Mouse (Mus musculus) neural tube, embryonic 11.5 days (tissue): ENCODE data around the gene Hsd3b7. TPM values are rescaled to one million over a fixed set of nuclear protein-coding genes. Genes with fewer than 3 reads are reported as not detected.

ENCODE experiments used
- ATAC-seq: fragments of 200-750 bp; cut with Nextera tagmentation; 2 replicates; pipeline ENCODE4 v1.8.0; 2017; ENCODE audit warnings: moderate number of reproducible peaks, mild to moderate bottlenecking, moderate TSS enrichment, moderate library complexity; ENCODE audit not compliant: insufficient read depth, low FRiP score, low TSS enrichment
- DNase-seq: peaks from one replicate; pipeline ENCODE4 v3.0.0-alpha.2; 2015; ENCODE audit warnings: low spot score
- H3K27ac ChIP-seq: fragments of 300-500 bp; sonication (generic); 2 replicates; pipeline ENCODE4 v1.5.1; 2014; ENCODE audit warnings: low read depth, mild to moderate bottlenecking, low read length
- H3K27me3 ChIP-seq: fragments of 300-500 bp; sonication (generic); 2 replicates; pipeline ENCODE4 v1.6.1; 2014; ENCODE audit warnings: mild to moderate bottlenecking, low read length, mixed read lengths; ENCODE audit not compliant: control insufficient read depth, insufficient read depth
- H3K36me3 ChIP-seq: fragments of 300-500 bp; sonication (generic); 2 replicates; pipeline ENCODE4 v1.6.1; 2014; ENCODE audit warnings: mild to moderate bottlenecking, low read length, moderate library complexity, mixed read lengths; ENCODE audit not compliant: control insufficient read depth, insufficient read depth
- H3K4me1 ChIP-seq: fragments of 300-500 bp; sonication (generic); 2 replicates; pipeline ENCODE4 v1.6.1; 2014; ENCODE audit warnings: low read length, mixed read lengths; ENCODE audit not compliant: control insufficient read depth, insufficient read depth
- H3K4me2 ChIP-seq: fragments of 300-500 bp; sonication (generic); 2 replicates; pipeline ENCODE4 v1.6.1; 2014; ENCODE audit warnings: low read depth, mild to moderate bottlenecking, moderate library complexity
- H3K4me3 ChIP-seq: fragments of 300-500 bp; sonication (generic); 2 replicates; pipeline ENCODE4 v1.5.1; 2014; ENCODE audit warnings: low read depth, low read length
- H3K9ac ChIP-seq: fragments of 300-500 bp; sonication (generic); 2 replicates; pipeline ENCODE4 v1.6.1; 2014; ENCODE audit warnings: mild to moderate bottlenecking, low read length
- H3K9me3 ChIP-seq: fragments of 300-500 bp; sonication (generic); 2 replicates; pipeline ENCODE4 v1.6.1; 2016; ENCODE audit warnings: low read length; ENCODE audit not compliant: control insufficient read depth
- WGBS: fragments of 180-500 bp; shearing (Covaris S2); extraction: QIAGEN DNeasy Blood & Tissue Kit; methylation state at CpG from one replicate; pipeline ENCODE4 v1.1.7; 2014; 5-methylcytosine and 5-hydroxymethylcytosine counted together
- polyA plus RNA-seq: library from polyadenylated mRNA; unstranded; fragments of >200 nt; fragmentation: Nextera tagmentation; extraction: Ambion mirVana; gene quantifications from 2 replicates; pipeline ENCODE4 v1.2.1, GENCODE M21; 2014

Hsd3b7 gene
- polyA plus RNA-seq, 1 experiment from 2014 or later: 8.3 TPM

GRCm38 (mm10) chr7:127765756-127766155 is 34.6 kb upstream of the Hsd3b7 start:
- Histone ChIP-seq H3K36me3 (peaks cover 29% of the 10 kb centered on the region), H3K9ac (no peak overlapping the region), H3K9me3 (no peaks in the 10 kb centered on the region), H3K4me1 (peaks cover 13% of the 10 kb centered on the region), H3K27me3 (no peaks in the 10 kb centered on the region), H3K4me3 (no peak overlapping the region), H3K27ac (no peak overlapping the region), H3K4me2 (no peak overlapping the region)
- ATAC-seq: no peak
- DNase-seq: no peak
- WGBS: 86% methylated on average over 2 of the region's 2 CpGs

DNA sequence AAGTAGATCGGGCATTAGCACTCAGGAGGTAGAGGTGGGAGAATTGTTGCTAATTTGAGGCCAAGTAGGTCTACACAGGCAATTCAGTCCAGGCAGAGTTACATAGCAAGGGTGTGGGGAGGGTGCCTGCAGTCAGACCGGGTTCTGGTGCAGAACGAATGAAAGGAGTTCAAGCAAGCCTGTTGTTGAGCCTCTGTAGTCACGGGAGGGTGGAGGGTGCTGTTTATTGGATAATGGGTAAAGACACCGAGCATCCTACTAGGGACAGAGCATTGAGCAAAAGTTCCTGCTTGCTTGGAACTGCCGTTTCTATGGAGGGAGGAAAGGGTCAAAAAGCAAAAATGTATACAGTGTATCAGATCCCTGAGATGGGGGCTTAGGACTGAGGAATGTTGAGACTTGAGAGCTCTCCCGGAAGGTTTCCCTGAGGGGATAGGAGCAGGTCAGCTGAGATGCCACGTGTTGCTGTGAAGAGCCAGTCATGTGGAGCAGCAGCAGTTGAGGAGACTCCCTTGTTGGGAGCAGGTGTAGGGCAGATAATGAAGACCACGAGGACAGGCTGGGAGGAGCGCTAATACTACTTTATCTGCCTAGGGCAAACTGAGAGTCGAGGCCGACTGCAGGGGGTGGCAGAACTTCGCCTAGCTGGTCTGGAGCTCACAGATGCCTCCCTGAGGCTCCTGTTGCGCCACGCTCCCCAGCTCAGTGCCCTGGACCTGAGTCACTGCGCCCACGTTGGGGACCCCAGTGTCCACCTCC is 33.4 kb upstream of the Hsd3b7 start:
- H3K9me3 ChIP-seq: no peaks in the 10 kb centered on the region
- no peak overlapping the region for H3K4me2 ChIP-seq
- H3K27me3 ChIP-seq: no peaks in the 10 kb centered on the region
- peaks cover 13% of the 10 kb centered on the region for H3K4me1 ChIP-seq
- no peak for ATAC-seq
- WGBS: 82% methylated on average over 17 of the region's 17 CpGs
- no peak overlapping the region for H3K27ac ChIP-seq
- H3K36me3 ChIP-seq: peaks cover 27% of the 10 kb centered on the region
- H3K4me3 ChIP-seq: no peak overlapping the region
- no peak for DNase-seq
- H3K9ac ChIP-seq: no peak overlapping the region

DNA sequence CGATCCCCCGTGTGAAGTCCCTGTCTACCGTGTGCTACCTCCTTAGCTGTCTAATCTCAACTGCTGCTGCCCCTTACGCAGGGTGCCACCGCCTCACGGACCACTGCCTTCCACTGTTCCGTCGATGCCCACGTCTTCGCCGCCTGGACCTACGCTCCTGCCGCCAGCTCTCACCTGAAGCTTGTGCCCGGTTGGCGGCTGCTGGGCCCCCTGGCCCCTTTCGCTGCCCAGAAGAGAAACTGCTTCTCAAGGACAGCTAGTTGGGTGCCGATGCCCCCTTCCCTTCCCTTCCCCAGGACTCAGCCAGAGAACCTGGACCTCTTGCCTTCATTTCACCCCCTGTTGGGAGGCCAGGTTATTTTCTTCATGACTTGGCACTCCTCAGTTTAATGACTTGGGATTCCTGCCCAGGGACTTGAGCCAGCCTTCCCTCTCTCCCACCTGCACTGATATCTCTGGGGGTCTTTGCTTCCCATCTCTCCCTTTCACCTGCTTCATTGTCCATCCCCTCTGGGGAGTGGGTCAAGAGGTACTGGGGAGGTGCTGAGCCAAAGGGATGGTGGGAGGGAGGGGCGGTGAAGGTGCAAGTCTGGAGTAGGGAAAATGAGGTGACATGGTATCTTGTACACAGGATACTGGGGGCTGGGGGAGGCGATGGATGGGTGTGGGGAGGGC is 32.6 kb upstream of the Hsd3b7 start:
- Histone ChIP-seq H3K4me2 (no peak overlapping the region), H3K27ac (no peak overlapping the region)

DNA sequence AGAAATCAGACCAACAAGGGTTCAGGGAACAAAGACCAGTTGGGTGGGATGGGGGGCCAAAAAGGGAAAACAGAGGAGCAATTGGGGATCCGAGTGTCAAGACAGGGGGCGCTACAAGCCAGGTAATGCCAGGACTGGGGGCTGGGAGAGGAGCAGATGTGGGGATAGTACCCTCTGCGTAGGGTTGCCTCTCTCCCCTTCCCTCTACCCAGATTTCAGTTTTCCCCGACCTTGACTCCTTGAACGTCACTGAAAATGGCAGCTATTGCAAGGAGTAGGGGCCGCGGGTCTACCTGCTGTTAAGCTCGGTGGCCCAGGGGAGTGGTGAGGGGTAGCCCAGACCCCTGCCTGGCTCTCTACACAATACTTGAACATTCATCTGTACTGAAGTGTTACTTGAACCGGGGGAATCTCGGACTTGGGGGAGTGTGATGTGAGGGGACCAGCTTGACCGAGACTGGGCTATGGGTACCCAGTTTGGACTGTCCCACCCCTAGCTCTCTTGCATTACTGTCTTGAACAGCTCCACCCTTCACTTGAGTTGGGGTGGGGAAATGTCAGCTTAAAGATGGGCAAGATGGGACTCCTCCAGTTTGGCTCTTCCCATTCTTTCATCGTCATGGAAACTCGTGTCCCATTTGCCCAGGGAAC is 31.9 kb upstream of the Hsd3b7 start:
- H3K9me3 ChIP-seq: no peaks in the 10 kb centered on the region
- H3K4me1 ChIP-seq: peaks cover 13% of the 10 kb centered on the region
- H3K36me3 ChIP-seq: peaks cover 21% of the 10 kb centered on the region
- H3K4me2 ChIP-seq: no peak overlapping the region; the same call in 1 of the 2 replicates
- no peak overlapping the region for H3K9ac ChIP-seq
- no peak overlapping the region for H3K27ac ChIP-seq
- H3K27me3 ChIP-seq: no peaks in the 10 kb centered on the region
- DNase-seq (no peak), ATAC-seq (peak; percentile 45; the same call in 1 of the 2 replicates)
- no peak overlapping the region for H3K4me3 ChIP-seq
- 52% methylated on average over 13 of the region's 13 CpGs for WGBS

More for the DNA sequence above, 32.6 kb upstream of the Hsd3b7 start:
- DNase-seq (no peak), ATAC-seq (no peak)
- H3K9me3 ChIP-seq: no peaks in the 10 kb centered on the region
- H3K27me3 ChIP-seq: no peaks in the 10 kb centered on the region
- WGBS: 93% methylated on average over 19 of the region's 19 CpGs
- no peak overlapping the region for H3K4me3 ChIP-seq
- peaks cover 13% of the 10 kb centered on the region for H3K4me1 ChIP-seq
- peaks cover 24% of the 10 kb centered on the region for H3K36me3 ChIP-seq
- H3K9ac ChIP-seq: no peak overlapping the region

DNA sequence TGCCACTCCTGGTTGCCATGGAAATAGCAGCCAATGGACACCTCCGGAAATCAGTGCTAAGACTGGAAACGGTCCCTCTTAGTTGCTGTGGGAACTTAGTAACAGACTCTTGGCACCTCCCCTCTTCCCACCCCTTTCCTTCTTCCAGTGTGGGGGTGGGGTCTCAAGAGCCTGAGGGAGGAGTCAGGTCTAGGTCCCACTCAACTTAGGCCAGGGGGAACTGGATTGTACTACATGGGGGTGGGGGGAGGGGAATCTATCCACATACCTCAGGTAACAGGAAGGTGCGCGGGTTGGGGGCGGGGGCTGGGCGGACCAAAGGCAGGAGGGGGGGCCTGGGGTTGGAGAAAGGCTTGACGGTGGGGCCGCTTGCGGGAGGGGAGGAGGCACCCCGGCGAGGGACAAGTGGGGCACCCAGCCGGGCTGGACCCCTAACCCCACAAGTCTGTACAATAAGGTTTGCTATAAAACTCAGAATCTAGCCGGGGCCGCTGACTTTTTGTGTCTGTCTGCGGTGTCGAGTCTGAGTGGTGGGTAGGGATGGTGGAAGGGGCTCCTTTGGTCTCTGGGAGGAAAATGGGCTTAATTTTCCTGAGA is 31.3 kb upstream of the Hsd3b7 start:
- peak overlapping the region; percentile 53 for H3K27ac ChIP-seq

GRCm38 (mm10) chr7:127769651-127770038 is 30.8 kb upstream of the Hsd3b7 start, which contains the start of gene Orai3:
TSS of gene Orai3 (plus strand) at chr7:127769815.
- peaks cover 13% of the 10 kb centered on the region for H3K4me1 ChIP-seq
- H3K9me3 ChIP-seq: no peaks in the 10 kb centered on the region
- H3K27ac ChIP-seq: peak within 1 kb of the TSS; percentile 53
- ATAC-seq (peak; percentile 69), DNase-seq (peak; percentile 78)
- no peaks in the 10 kb centered on the region for H3K27me3 ChIP-seq
- WGBS: under 1% methylated on average over 24 of the region's 24 CpGs
- H3K9ac ChIP-seq: peak within 1 kb of the TSS; percentile 77
- peak within 1 kb of the TSS; percentile 45 for H3K4me3 ChIP-seq
- peaks cover 17% of the 10 kb centered on the region for H3K36me3 ChIP-seq
- peak within 1 kb of the TSS; percentile 88 for H3K4me2 ChIP-seq

More for the DNA sequence above, 31.3 kb upstream of the Hsd3b7 start:
- H3K36me3 ChIP-seq: peaks cover 19% of the 10 kb centered on the region
- H3K4me2 ChIP-seq: peak overlapping the region; percentile 88
- no peaks in the 10 kb centered on the region for H3K27me3 ChIP-seq
- under 1% methylated on average over 16 of the region's 16 CpGs for WGBS
- ATAC-seq (peak; percentile 82), DNase-seq (peak; percentile 89)
- H3K4me3 ChIP-seq: peak overlapping the region; percentile 45
- peak overlapping the region; percentile 77 for H3K9ac ChIP-seq
- H3K4me1 ChIP-seq: peaks cover 13% of the 10 kb centered on the region
- H3K9me3 ChIP-seq: no peaks in the 10 kb centered on the region

DNA sequence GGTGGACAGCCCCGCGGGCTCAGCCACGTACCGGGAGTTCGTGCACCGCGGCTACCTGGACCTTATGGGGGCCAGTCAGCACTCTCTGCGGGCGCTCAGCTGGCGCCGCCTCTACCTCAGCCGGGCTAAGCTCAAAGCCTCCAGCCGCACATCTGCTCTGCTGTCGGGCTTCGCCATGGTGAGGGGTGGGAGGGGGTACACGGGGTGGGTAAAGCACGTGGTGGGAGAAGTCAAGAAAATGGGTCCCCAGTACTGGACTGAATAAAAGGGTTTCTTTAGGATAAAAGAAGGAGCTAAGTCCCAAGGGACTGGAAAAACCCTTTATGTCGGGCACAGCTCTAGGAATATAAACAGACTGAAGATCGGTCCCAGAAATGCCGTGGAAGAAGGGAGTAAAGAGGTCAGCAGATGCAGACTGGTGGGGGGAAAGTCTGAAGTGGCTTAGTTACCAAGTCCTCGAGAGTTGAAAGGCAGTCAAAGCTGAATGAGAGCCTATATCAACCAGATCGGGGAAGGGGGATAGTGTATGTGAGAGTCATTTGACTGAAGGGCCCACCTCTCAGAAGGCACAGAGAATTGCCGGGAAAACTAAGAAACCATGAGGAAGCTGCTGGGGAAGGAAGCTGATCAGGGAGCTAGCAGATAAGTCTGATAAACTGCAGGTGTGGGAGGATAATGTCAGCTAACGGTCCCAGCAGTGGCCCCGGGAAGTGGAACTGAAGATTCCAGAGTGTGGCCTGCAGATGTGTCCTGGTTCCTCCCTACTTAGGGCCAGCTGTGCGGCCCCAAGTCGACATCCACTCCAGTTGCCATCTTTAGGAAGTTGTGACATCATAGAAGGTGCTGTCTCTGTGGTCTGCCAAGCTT is 30.1 kb upstream of the Hsd3b7 start:
- Histone ChIP-seq H3K4me3 (peak overlapping the region; percentile 45), H3K9me3 (no peaks in the 10 kb centered on the region), H3K9ac (peak overlapping the region; percentile 77), H3K4me2 (peak overlapping the region; percentile 88), H3K27ac (peak overlapping the region; percentile 53), H3K4me1 (peaks cover 13% of the 10 kb centered on the region), H3K36me3 (peaks cover 17% of the 10 kb centered on the region), H3K27me3 (no peaks in the 10 kb centered on the region)
- DNase-seq: peak; percentile 22
- WGBS: 5% methylated on average over 27 of the region's 27 CpGs
- peak; percentile 21 for ATAC-seq

GRCm38 (mm10) chr7:127771262-127771661 is 29.1 kb upstream of the Hsd3b7 start:
- 0 out of 2 replicates have a peak overlapping the region, but pooled peaks have one; percentile 4 for H3K4me2 ChIP-seq
- DNase-seq: no peak
- no peak overlapping the region for H3K9ac ChIP-seq
- H3K27me3 ChIP-seq: no peaks in the 10 kb centered on the region
- H3K27ac ChIP-seq: no peak overlapping the region
- peaks cover 13% of the 10 kb centered on the region for H3K4me1 ChIP-seq
- H3K9me3 ChIP-seq: no peaks in the 10 kb centered on the region
- no peak overlapping the region for H3K4me3 ChIP-seq
- H3K36me3 ChIP-seq: peaks cover 12% of the 10 kb centered on the region
- no peak for ATAC-seq
- WGBS: 69% methylated on average over 5 of the region's 5 CpGs
